ENCODE assay signal across 16 mouse cellular contexts in genomic region chr4:104113209-104114005, GRCm38 (mm10).
DNase-seq lines count a peak whose midpoint lies in the region; TF ChIP-seq lines count a peak whose summit lies in the region.
"Had no signal": no experiment of that assay in that cellular context is flagged by ENCODE, and none has a peak within 500 bp of the region (broad histone marks: within the 10 kb centered on the region; RNA-seq: fewer than 3 reads in every experiment).

No protein-coding gene starts in this region.

- intact Hi-C loops in left cerebral cortex, postnatal 25 days (cut with DNase I), result loop anchor here (10.0 kb wide), 1 partner anchor 251 kb away; no protein-coding TSS in a partner anchor
- intact Hi-C loops in left cerebral cortex, adult 2 months (cut with DNase I), result loop anchor here (10.0 kb wide), 1 partner anchor 781 kb away; no protein-coding TSS in a partner anchor

- H3K4me3 ChIP-seq in left cerebral cortex, adult 2 months, result no peak overlapping the region
- H3K4me3 ChIP-seq: heart, adult 2 months; limb, embryonic 15.5 days; midbrain, embryonic 12.5 days; myocyte had no signal

- TF ChIP-seq CTCF in left cerebral cortex, adult 2 months (IDR thresholded peaks at IDR 0.05), result no peak

- H3K27ac ChIP-seq in left cerebral cortex, adult 2 months, result no peak overlapping the region; the same call in 1 of the 2 replicates
- H3K27ac ChIP-seq: heart, adult 2 months; hindbrain, postnatal 0 days; limb, embryonic 15.5 days; macrophage; midbrain, embryonic 12.5 days had no signal

- peak; percentile 30 to 77 for DNase-seq in left cerebral cortex, postnatal 25 days (ENCODE audit: low spot score in 2 of 2)
- no peak for DNase-seq in left cerebral cortex, adult 2 months (ENCODE audit: extremely low spot score in 1 of 2, low spot score in 2 of 2)
- DNase-seq in frontal cortex, postnatal 14 days (ENCODE audit: low spot score in 2 of 2), result peak; percentile 12 to 15
- peak; percentile 75 to 89 for DNase-seq in layer of hippocampus, postnatal 14 days (ENCODE audit: low spot score in 2 of 2)
- no peak for DNase-seq in embryo, embryonic 11 days
- DNase-seq in Muller cell, postnatal 12 days (ENCODE audit: inconsistent ontology term), result no peak
- DNase-seq in gastrocnemius, adult 18-20 months (ENCODE audit: low spot score), result no peak
- DNase-seq: cerebellum, adult 2 months; heart, adult 2 months; kidney, adult 9 months; lung, adult 2 months had no signal

Comparison
In these comparisons a context has a peak if more than half of its experiments do, and no peak if none do; other contexts are left out.
1. DNase-seq: peak in left cerebral cortex, postnatal 25 days (2 of 2), frontal cortex, postnatal 14 days (2 of 2) and layer of hippocampus, postnatal 14 days (2 of 2); none in left cerebral cortex, adult 2 months (0 of 2), embryo, embryonic 11 days (single experiment), Muller cell, postnatal 12 days (single experiment) and gastrocnemius, adult 18-20 months (single experiment).